Mouse (Mus musculus): ENCODE data around the gene Fanci. TPM values are rescaled to one million over a fixed set of nuclear protein-coding genes. Genes with fewer than 3 reads are reported as not detected.
A peak's percentile ranks its signal among the peaks of the same experiment; 100 is the strongest.

Fanci gene
- polyA plus RNA-seq, 1 experiment from 2014 or later = 1.8 TPM

- H3K36me3 ChIP-seq (ENCODE audit: control insufficient read depth, insufficient read depth, low read length) = no peaks in the 10 kb centered on the region
- H3K27me3 ChIP-seq (ENCODE audit: control insufficient read depth, insufficient read depth, low read length) = no peaks in the 10 kb centered on the region
- no peaks in the 10 kb centered on the region for H3K9me3 ChIP-seq (ENCODE audit: control insufficient read depth, low read length)
- no peak overlapping the region for H3K9ac ChIP-seq (ENCODE audit: low read length)
- H3K27ac ChIP-seq (replicated peaks) = no peak overlapping the region
- no peak for DNase-seq (ENCODE audit: low spot score)
- H3K4me1 ChIP-seq (replicated peaks; ENCODE audit: control insufficient read depth, insufficient read depth) = peaks cover 6% of the 10 kb centered on the region
- TF ChIP-seq CTCF (IDR thresholded peaks at IDR 0.05; ENCODE audit: low read depth) (no peak), EP300 (optimal IDR thresholded peaks at IDR 0.05) (no peak)
- no peak for ATAC-seq (ENCODE audit: low FRiP score, low TSS enrichment)
- peak overlapping the region; percentile 95; the same call in 1 of the 2 replicates for H3K4me3 ChIP-seq (ENCODE audit: low read depth, low read length)
- WGBS = 15% methylated on average over 2 of the region's 6 CpGs
- no peak overlapping the region for H3K4me2 ChIP-seq (replicated peaks; ENCODE audit: low read depth)
Measured at GRCm38 (mm10) chr7:79467951-79468350, 76.2 kb downstream of the Fanci start.

GRCm38 (mm10) chr7:79468994-79469393 is 77.3 kb downstream of the Fanci start:
- Histone ChIP-seq H3K4me3 (ENCODE audit: low read depth, low read length) (no peak overlapping the region), H3K9me3 (ENCODE audit: control insufficient read depth, low read length) (no peaks in the 10 kb centered on the region), H3K4me1 (replicated peaks; ENCODE audit: control insufficient read depth, insufficient read depth) (peaks cover 6% of the 10 kb centered on the region), H3K9ac (ENCODE audit: low read length) (no peak overlapping the region), H3K27me3 (ENCODE audit: control insufficient read depth, insufficient read depth, low read length) (no peaks in the 10 kb centered on the region), H3K4me2 (replicated peaks; ENCODE audit: low read depth) (no peak overlapping the region), H3K36me3 (ENCODE audit: control insufficient read depth, insufficient read depth, low read length) (no peaks in the 10 kb centered on the region), H3K27ac (replicated peaks) (no peak overlapping the region)
- WGBS = 55% methylated on average over 8 of the region's 8 CpGs
- ATAC-seq (ENCODE audit: low FRiP score, low TSS enrichment) = no peak
- no peak for DNase-seq (ENCODE audit: low spot score)
- TF ChIP-seq CTCF (IDR thresholded peaks at IDR 0.05; ENCODE audit: low read depth) (no peak), EP300 (optimal IDR thresholded peaks at IDR 0.05) (no peak)

GRCm38 (mm10) chr7:79469766-79470165 is 78.0 kb downstream of the Fanci start:
- no peak for TF ChIP-seq EP300 (optimal IDR thresholded peaks at IDR 0.05)
- no peak for TF ChIP-seq CTCF (IDR thresholded peaks at IDR 0.05; ENCODE audit: low read depth)
- Histone ChIP-seq H3K9me3 (ENCODE audit: control insufficient read depth, low read length) (no peaks in the 10 kb centered on the region), H3K27ac (replicated peaks) (no peak overlapping the region), H3K4me2 (replicated peaks; ENCODE audit: low read depth) (no peak overlapping the region), H3K9ac (ENCODE audit: low read length) (no peak overlapping the region), H3K4me1 (replicated peaks; ENCODE audit: control insufficient read depth, insufficient read depth) (peaks cover 2% of the 10 kb centered on the region), H3K4me3 (ENCODE audit: low read depth, low read length) (no peak overlapping the region), H3K27me3 (ENCODE audit: control insufficient read depth, insufficient read depth, low read length) (no peaks in the 10 kb centered on the region), H3K36me3 (ENCODE audit: control insufficient read depth, insufficient read depth, low read length) (no peaks in the 10 kb centered on the region)
- no peak for DNase-seq (ENCODE audit: low spot score)
- ATAC-seq (ENCODE audit: low FRiP score, low TSS enrichment) = no peak
- 63% methylated on average over 5 of the region's 5 CpGs for WGBS

- 51% methylated on average over 3 of the region's 3 CpGs for WGBS
- ATAC-seq (ENCODE audit: low FRiP score, low TSS enrichment) = no peak
Measured at GRCm38 (mm10) chr7:79470718-79471117, 79.0 kb downstream of the Fanci start.

GRCm38 (mm10) chr7:79471436-79471835 is 79.7 kb downstream of the Fanci start:
- no peaks in the 10 kb centered on the region for H3K9me3 ChIP-seq (ENCODE audit: control insufficient read depth, low read length)
- H3K36me3 ChIP-seq (ENCODE audit: control insufficient read depth, insufficient read depth, low read length) = no peaks in the 10 kb centered on the region
- no peak overlapping the region for H3K27ac ChIP-seq (replicated peaks)
- TF ChIP-seq EP300 (optimal IDR thresholded peaks at IDR 0.05) (no peak), CTCF (IDR thresholded peaks at IDR 0.05; ENCODE audit: low read depth) (peak; percentile 63)
- H3K4me1 ChIP-seq (replicated peaks; ENCODE audit: control insufficient read depth, insufficient read depth) = no peaks in the 10 kb centered on the region
- H3K4me3 ChIP-seq (ENCODE audit: low read depth, low read length) = no peak overlapping the region
- H3K4me2 ChIP-seq (replicated peaks; ENCODE audit: low read depth) = no peak overlapping the region
- H3K9ac ChIP-seq (ENCODE audit: low read length) = no peak overlapping the region
- no peak for DNase-seq (ENCODE audit: low spot score)
- no peak for ATAC-seq (ENCODE audit: low FRiP score, low TSS enrichment)
- no peaks in the 10 kb centered on the region for H3K27me3 ChIP-seq (ENCODE audit: control insufficient read depth, insufficient read depth, low read length)
- WGBS = 68% methylated on average over 7 of the region's 7 CpGs

More at GRCm38 (mm10) chr7:79470718-79471117, 79.0 kb downstream of the Fanci start:
- H3K27me3 ChIP-seq (ENCODE audit: control insufficient read depth, insufficient read depth, low read length) = no peaks in the 10 kb centered on the region
- no peak for TF ChIP-seq EP300 (optimal IDR thresholded peaks at IDR 0.05)
- no peak for TF ChIP-seq CTCF (IDR thresholded peaks at IDR 0.05; ENCODE audit: low read depth)
- H3K27ac ChIP-seq (replicated peaks) = no peak overlapping the region
- no peaks in the 10 kb centered on the region for H3K4me1 ChIP-seq (replicated peaks; ENCODE audit: control insufficient read depth, insufficient read depth)
- no peak overlapping the region for H3K9ac ChIP-seq (ENCODE audit: low read length)
- no peak overlapping the region for H3K4me2 ChIP-seq (replicated peaks; ENCODE audit: low read depth)
- no peaks in the 10 kb centered on the region for H3K9me3 ChIP-seq (ENCODE audit: control insufficient read depth, low read length)
- H3K36me3 ChIP-seq (ENCODE audit: control insufficient read depth, insufficient read depth, low read length) = no peaks in the 10 kb centered on the region
- H3K4me3 ChIP-seq (ENCODE audit: low read depth, low read length) = no peak overlapping the region
- DNase-seq (ENCODE audit: low spot score) = no peak

- DNase-seq (ENCODE audit: low spot score) = peak; percentile 24
- no peaks in the 10 kb centered on the region for H3K27me3 ChIP-seq (ENCODE audit: control insufficient read depth, insufficient read depth, low read length)
- 63% methylated on average over 2 of the region's 2 CpGs for WGBS
- ATAC-seq (ENCODE audit: low FRiP score, low TSS enrichment) = no peak
- no peak overlapping the region for H3K9ac ChIP-seq (ENCODE audit: low read length)
- no peak overlapping the region for H3K4me2 ChIP-seq (replicated peaks; ENCODE audit: low read depth)
- H3K9me3 ChIP-seq (ENCODE audit: control insufficient read depth, low read length) = no peaks in the 10 kb centered on the region
- H3K36me3 ChIP-seq (ENCODE audit: control insufficient read depth, insufficient read depth, low read length) = no peaks in the 10 kb centered on the region
- TF ChIP-seq EP300 (optimal IDR thresholded peaks at IDR 0.05) = no peak
- TF ChIP-seq CTCF (IDR thresholded peaks at IDR 0.05; ENCODE audit: low read depth) = peak; percentile 53
- no peaks in the 10 kb centered on the region for H3K4me1 ChIP-seq (replicated peaks; ENCODE audit: control insufficient read depth, insufficient read depth)
- no peak overlapping the region for H3K27ac ChIP-seq (replicated peaks)
- no peak overlapping the region for H3K4me3 ChIP-seq (ENCODE audit: low read depth, low read length)
Measured at GRCm38 (mm10) chr7:79472792-79473191, 81.1 kb downstream of the Fanci start.
